Mouse (Mus musculus) CH12.LX (cell line): ENCODE data around the gene Abcc5. TPM values are rescaled to one million over a fixed set of nuclear protein-coding genes. Genes with fewer than 3 reads are reported as not detected.

ENCODE experiments used
- DNase-seq: peaks from one replicate; pipeline ENCODE4 v3.0.0-alpha.2; 2013; ENCODE audit errors: extremely low read depth
- H3K27ac ChIP-seq: 2 replicates; pipeline ENCODE4 v1.5.1; 2012; ENCODE audit warnings: low read depth, mild to moderate bottlenecking, control low read depth, moderate library complexity; ENCODE audit not compliant: insufficient read depth
- H3K27me3 ChIP-seq: replicated peaks from 2 replicates; pipeline ENCODE3; 2012; ENCODE audit warnings: inconsistent platforms
- H3K36me3 ChIP-seq, 2 experiments: replicated peaks in 1 of 2; 2 replicates each; pipeline versions ENCODE3 to v1.6.1; 2012; ENCODE audit warnings: inconsistent platforms in 1 of 2, low read length in 1 of 2, mild to moderate bottlenecking in 1 of 2, mixed read lengths in 1 of 2, moderate library complexity in 1 of 2; ENCODE audit not compliant: control insufficient read depth in 1 of 2, insufficient read depth in 1 of 2
- H3K4me1 ChIP-seq, 2 experiments: 2 replicates each; pipeline ENCODE4 v1.6.1; 2012; ENCODE audit warnings: inconsistent platforms in 1 of 2, moderate library complexity in 1 of 2; ENCODE audit not compliant: insufficient read depth in 2 of 2, control insufficient read depth in 1 of 2
- H3K4me2 ChIP-seq: 2 replicates; pipeline ENCODE4 v1.6.1; 2012; ENCODE audit warnings: low read depth, mild to moderate bottlenecking, control low read depth; ENCODE audit not compliant: poor library complexity, insufficient read depth, severe bottlenecking
- H3K4me3 ChIP-seq, 3 experiments: fragments of 150-350 bp in 1 of 3; sonication (generic) in 1 of 3; replicated peaks in 1 of 3; 2 replicates each; pipeline versions ENCODE3 to v1.5.1; 2011 to 2012; ENCODE audit warnings: low read depth in 2 of 3, low read length in 2 of 3, mild to moderate bottlenecking in 2 of 3, moderate library complexity in 2 of 3, control low read depth in 1 of 3, improper control_type of control experiment in 1 of 3, inconsistent platforms in 1 of 3, mixed read lengths in 1 of 3; ENCODE audit not compliant: poor library complexity in 1 of 3
- H3K79me2 ChIP-seq: replicated peaks from 2 replicates; pipeline ENCODE4 v1.6.1; 2012; ENCODE audit warnings: mild to moderate bottlenecking, moderate library complexity; ENCODE audit not compliant: control insufficient read depth, poor library complexity, insufficient read depth, severe bottlenecking; ENCODE audit errors: extremely low read depth
- H3K9ac ChIP-seq: 2 replicates; pipeline ENCODE4 v1.6.1; 2012; ENCODE audit warnings: low read depth, mild to moderate bottlenecking, control low read depth, moderate library complexity; ENCODE audit not compliant: insufficient read depth
- H3K9me3 ChIP-seq: replicated peaks from 2 replicates; pipeline ENCODE3; 2012; ENCODE audit warnings: low read length, inconsistent platforms, mixed read lengths
- BHLHE40 ChIP-seq: IDR thresholded peaks from 2 replicates; pipeline ENCODE4 v1.6.1; 2011; ENCODE audit warnings: mild to moderate bottlenecking, low read depth, low read length, improper control_type of control experiment
- CHD1 ChIP-seq: IDR thresholded peaks from 2 replicates; pipeline ENCODE4 v1.6.1; 2012; ENCODE audit warnings: low read depth, low read length, improper control_type of control experiment, inconsistent platforms
- CTCF ChIP-seq, 2 experiments: IDR thresholded peaks in 1 of 2; conservative IDR thresholded peaks in 1 of 2; 2 replicates each; pipeline ENCODE4 v1.5.1; 2011 to 2012; ENCODE audit warnings: low read depth in 2 of 2, low read length in 2 of 2, improper control_type of control experiment in 1 of 2, inconsistent platforms in 1 of 2, mild to moderate bottlenecking in 1 of 2, moderate library complexity in 1 of 2
- ELF1 ChIP-seq: IDR thresholded peaks from 2 replicates; pipeline ENCODE4 v1.6.1; 2014; ENCODE audit warnings: low read depth, mild to moderate bottlenecking, inconsistent platforms, low read length, improper control_type of control experiment
- EP300 ChIP-seq: IDR thresholded peaks from 2 replicates; pipeline ENCODE4 v1.6.1; 2011; ENCODE audit warnings: low read length, improper control_type of control experiment
- ETS1 ChIP-seq: conservative IDR thresholded peaks from 2 replicates; pipeline ENCODE4 v1.6.1; 2012; ENCODE audit warnings: low read depth, mild to moderate bottlenecking, inconsistent platforms, low read length, improper control_type of control experiment, moderate library complexity
- GABPA ChIP-seq: IDR thresholded peaks from 2 replicates; pipeline ENCODE4 v1.6.1; 2012; ENCODE audit warnings: low read depth, low read length, improper control_type of control experiment, inconsistent platforms; ENCODE audit not compliant: insufficient replicate concordance
- IRF4 ChIP-seq: IDR thresholded peaks from 2 replicates; pipeline ENCODE4 v1.6.1; 2014; ENCODE audit warnings: low read depth, mild to moderate bottlenecking, inconsistent platforms, low read length, improper control_type of control experiment
- JUND ChIP-seq: conservative IDR thresholded peaks from 2 replicates; pipeline ENCODE4 v1.6.1; 2011; ENCODE audit warnings: low read depth, low read length, improper control_type of control experiment
- KAT2A ChIP-seq: IDR thresholded peaks from 2 replicates; pipeline ENCODE4 v1.6.1; 2012; ENCODE audit warnings: low read length, improper control_type of control experiment, inconsistent platforms; ENCODE audit not compliant: insufficient replicate concordance
- MAFK ChIP-seq: IDR thresholded peaks from 2 replicates; pipeline ENCODE4 v1.6.1; 2011; ENCODE audit warnings: low read length, improper control_type of control experiment; ENCODE audit not compliant: insufficient replicate concordance
- MAX ChIP-seq: IDR thresholded peaks from 2 replicates; pipeline ENCODE4 v1.6.1; 2011; ENCODE audit warnings: low read length, improper control_type of control experiment
- MAZ ChIP-seq: IDR thresholded peaks from 2 replicates; pipeline ENCODE4 v1.6.1; 2012; ENCODE audit warnings: low read depth, mild to moderate bottlenecking, inconsistent platforms, low read length, improper control_type of control experiment, moderate library complexity
- MEF2A ChIP-seq: IDR thresholded peaks from 2 replicates; pipeline ENCODE4 v1.6.1; 2014; ENCODE audit warnings: low read depth, mild to moderate bottlenecking, inconsistent platforms, low read length, improper control_type of control experiment, borderline replicate concordance
- MYC ChIP-seq: IDR thresholded peaks from 2 replicates; pipeline ENCODE4 v1.6.1; 2011; ENCODE audit warnings: low read depth, mild to moderate bottlenecking, improper control_type of control experiment, low read length
- RCOR1 ChIP-seq: conservative IDR thresholded peaks from 2 replicates; pipeline ENCODE4 v1.6.1; 2012; ENCODE audit warnings: low read depth, mild to moderate bottlenecking, inconsistent platforms, low read length, improper control_type of control experiment
- SIN3A ChIP-seq: IDR thresholded peaks from 2 replicates; pipeline ENCODE4 v1.6.1; 2012; ENCODE audit warnings: low read length, improper control_type of control experiment, inconsistent platforms
- TBP ChIP-seq: conservative IDR thresholded peaks from 2 replicates; pipeline ENCODE4 v1.6.1; 2011; ENCODE audit warnings: low read depth, low read length, improper control_type of control experiment
- USF2 ChIP-seq: conservative IDR thresholded peaks from 2 replicates; pipeline ENCODE4 v1.6.1; 2011; ENCODE audit warnings: low read depth, low read length, improper control_type of control experiment
- ZC3H11A ChIP-seq: IDR thresholded peaks from 2 replicates; pipeline ENCODE4 v1.6.1; 2012; ENCODE audit warnings: low read depth, mild to moderate bottlenecking, inconsistent platforms, low read length, improper control_type of control experiment
- ZMIZ1 ChIP-seq: IDR thresholded peaks from 2 replicates; pipeline ENCODE4 v1.6.1; 2012; ENCODE audit warnings: low read depth, mild to moderate bottlenecking, inconsistent platforms, low read length, improper control_type of control experiment
- dilution Hi-C: fragments of 300-500 bp; cut with MboI; formaldehyde crosslinking; loops from 2 replicates; pipeline ENCODE4 v1.14.3; 2020; ENCODE audit warnings: low sequenced_read_pairs; ENCODE audit not compliant: extremely low pct_unique_long_range_greater_than_20kb, extremely low pct_ligation_motif_present
- in situ Hi-C: fragments of 300-500 bp; cut with MboI; formaldehyde crosslinking; loops from 3 replicates; pipeline ENCODE4 v1.14.3; 2019; ENCODE audit warnings: low sequenced_read_pairs, low pct_ligation_motif_present, low pct_unique_long_range_greater_than_20kb, mixed read lengths
- polyA plus RNA-seq: library from polyadenylated mRNA; unstranded; fragments of >175 nt; gene quantifications from 2 replicates; pipeline ENCODE4 v1.2.1, GENCODE M21; 2012; ENCODE audit warnings: low read depth; ENCODE audit not compliant: insufficient read length
- total RNA-seq, 2 experiments: library from RNA; depleted of rRNA; stranded (reverse); fragments of 300-350 nt in 1 of 2; fragments of >200 nt in 1 of 2; gene quantifications; 2 replicates each; pipeline ENCODE4 v1.2.3; 2012 to 2014

Abcc5 gene
- total and polyA plus RNA-seq, 3 experiments, result 23.4 to 28.6 (median 23.8) TPM

- in situ Hi-C loops, result no loop called here
- no peak overlapping the region for H3K27ac ChIP-seq
Observed at GRCm38 (mm10) chr16:20315266-20315665, 110.9 kb downstream of the Abcc5 start.

GRCm38 (mm10) chr16:20312272-20312671 is 113.9 kb downstream of the Abcc5 start:
- H3K9me3 ChIP-seq, result no peaks in the 10 kb centered on the region
- H3K79me2 ChIP-seq, result no peaks in the 10 kb centered on the region
- H3K4me3 ChIP-seq, result no peak overlapping the region
- TF ChIP-seq ZMIZ1, result no peak
- TF ChIP-seq ELF1, result no peak
- no peak for TF ChIP-seq CTCF (conservative IDR thresholded peaks at IDR 0.05 in 1 of 2, IDR thresholded peaks at IDR 0.05 in 1 of 2; ENCODE audit: low read depth in 2 of 2, low read length in 2 of 2)
- TF ChIP-seq RCOR1, result no peak
- no peak for TF ChIP-seq SIN3A
- TF ChIP-seq IRF4, result no peak
- no peak for TF ChIP-seq EP300
- TF ChIP-seq MAFK, result no peak
- no peak for TF ChIP-seq ZC3H11A
- no peak for TF ChIP-seq GABPA
- no peak for TF ChIP-seq BHLHE40
- no peak for TF ChIP-seq JUND
- TF ChIP-seq MAX, result no peak
- TF ChIP-seq ETS1, result no peak
- no peak for TF ChIP-seq USF2
- no peak for TF ChIP-seq CHD1
- no peak for TF ChIP-seq KAT2A
- no peak for TF ChIP-seq MEF2A
- no peak for TF ChIP-seq MAZ
- TF ChIP-seq TBP, result no peak
- no peaks in the 10 kb centered on the region for H3K36me3 ChIP-seq
- no peaks in the 10 kb centered on the region for H3K27me3 ChIP-seq
- peaks cover 5 to 31% of the 10 kb centered on the region in 2 experiments; a peak in 2 of 4 replicates for H3K4me1 ChIP-seq
- no peak for DNase-seq
- in situ Hi-C loops, result no loop called here
- H3K9ac ChIP-seq, result no peak overlapping the region
- dilution Hi-C loops, result no loop called here
- H3K4me2 ChIP-seq, result no peak overlapping the region
- H3K27ac ChIP-seq, result no peak overlapping the region

More at GRCm38 (mm10) chr16:20315266-20315665, 110.9 kb downstream of the Abcc5 start:
- Histone ChIP-seq H3K9me3 (no peaks in the 10 kb centered on the region), H3K27me3 (no peaks in the 10 kb centered on the region), H3K4me3 (no peak overlapping the region), H3K4me2 (no peak overlapping the region), H3K79me2 (no peaks in the 10 kb centered on the region), H3K4me1 (peaks cover 5 to 17% of the 10 kb centered on the region in 2 experiments; a peak in 2 of 4 replicates), H3K36me3 (no peaks in the 10 kb centered on the region), H3K9ac (no peak overlapping the region)
- dilution Hi-C loops, result no loop called here
- no peak for DNase-seq
- TF ChIP-seq BHLHE40, result no peak
- no peak for TF ChIP-seq SIN3A
- no peak for TF ChIP-seq MYC
- no peak for TF ChIP-seq RCOR1
